ENCODE assay signal across 8 mouse cellular contexts in genomic region chr13:13954931-13955330, GRCm38 (mm10). TPM values are rescaled to one million over a fixed set of nuclear protein-coding genes. Genes with fewer than 3 reads are reported as not detected.
DNase-seq lines count a peak whose midpoint lies in the region; ATAC-seq and TF ChIP-seq lines count a peak whose summit lies in the region.

No protein-coding gene starts in this region.

- in situ Hi-C loops in CH12.LX (cut with MboI; ENCODE audit: low pct_ligation_motif_present, low pct_unique_long_range_greater_than_20kb, low sequenced_read_pairs) = no loop called here

- H3K9me3 ChIP-seq in CH12.LX (replicated peaks; ENCODE audit: low read length) = no peaks in the 10 kb centered on the region
- H3K9me3 ChIP-seq in kidney, embryonic 16.5 days (ENCODE audit: low read length) = no peaks in the 10 kb centered on the region
- H3K9me3 ChIP-seq in lung, embryonic 16.5 days (ENCODE audit: control insufficient read depth, low read length) = no peaks in the 10 kb centered on the region

- TF ChIP-seq POLR2A in CH12.LX (IDR thresholded peaks at IDR 0.05; ENCODE audit: low read depth, low read length) = no peak
- no peak for TF ChIP-seq POLR2A in olfactory bulb, adult 2 months (IDR thresholded peaks at IDR 0.05; ENCODE audit: insufficient read depth, low read depth, low read length)

- peak overlapping the region; percentile 71 for H3K4me2 ChIP-seq in CH12.LX (ENCODE audit: insufficient read depth, low read depth, poor library complexity, severe bottlenecking)
- peak overlapping the region; percentile 68 for H3K4me2 ChIP-seq in kidney, embryonic 16.5 days (replicated peaks; ENCODE audit: low read depth, low read length)
- H3K4me2 ChIP-seq in lung, embryonic 16.5 days (ENCODE audit: low read depth, low read length) = peak overlapping the region; percentile 79

- no peaks in the 10 kb centered on the region for H3K27me3 ChIP-seq in CH12.LX (replicated peaks)
- no peaks in the 10 kb centered on the region for H3K27me3 ChIP-seq in kidney, embryonic 16.5 days (ENCODE audit: insufficient read depth, low read length)
- no peaks in the 10 kb centered on the region for H3K27me3 ChIP-seq in lung, embryonic 16.5 days (ENCODE audit: control insufficient read depth, insufficient read depth, low read depth, low read length)

- peak overlapping the region; percentile 70 for H3K9ac ChIP-seq in CH12.LX (ENCODE audit: insufficient read depth, low read depth)
- H3K9ac ChIP-seq in kidney, embryonic 16.5 days (replicated peaks; ENCODE audit: low read length) = peak overlapping the region; percentile 77
- peak overlapping the region; percentile 90 for H3K9ac ChIP-seq in lung, embryonic 16.5 days (ENCODE audit: low read length)

- WGBS in kidney, embryonic 16.5 days = under 1% methylated on average over 29 of the region's 29 CpGs
- WGBS in lung, embryonic 16.5 days = under 1% methylated on average over 29 of the region's 29 CpGs
- WGBS in olfactory bulb, adult 2 months = under 1% methylated on average over 29 of the region's 29 CpGs

- TF ChIP-seq CTCF in CH12.LX (conservative IDR thresholded peaks at IDR 0.05 in 1 of 2, IDR thresholded peaks at IDR 0.05 in 1 of 2; ENCODE audit: low read depth in 2 of 2, low read length in 2 of 2) = no peak
- TF ChIP-seq CTCF in olfactory bulb, adult 2 months (IDR thresholded peaks at IDR 0.05; ENCODE audit: insufficient read depth, low read depth, low read length) = no peak

- peak; percentile 13 for ATAC-seq in granulocyte monocyte progenitor cell, adult 5-6 weeks (replicated peaks; ENCODE audit: poor library complexity, severe bottlenecking)
- ATAC-seq in kidney, embryonic 16.5 days (ENCODE audit: low FRiP score, low TSS enrichment) = no peak
- ATAC-seq in lung, embryonic 16.5 days (ENCODE audit: low read depth) = peak; percentile 36

- H3K4me3 ChIP-seq in CH12.LX (replicated peaks in 1 of 3; ENCODE audit: low read depth in 2 of 3, low read length in 2 of 3, poor library complexity in 1 of 3) = peak overlapping the region; percentile 83 to 95 (median 88)
- H3K4me3 ChIP-seq in kidney, embryonic 16.5 days (ENCODE audit: low read length) = peak overlapping the region; percentile 78
- peak overlapping the region; percentile 98 for H3K4me3 ChIP-seq in lung, embryonic 16.5 days (ENCODE audit: low read length)
- H3K4me3 ChIP-seq in olfactory bulb, adult 2 months (ENCODE audit: insufficient read depth, low read depth, low read length) = peak overlapping the region; percentile 78

- peaks cover 5 to 40% of the 10 kb centered on the region in 2 experiments; a peak in 3 of 4 replicates for H3K4me1 ChIP-seq in CH12.LX (ENCODE audit: control insufficient read depth in 1 of 2, insufficient read depth in 2 of 2)
- peaks cover 16% of the 10 kb centered on the region for H3K4me1 ChIP-seq in kidney, embryonic 16.5 days (ENCODE audit: insufficient read depth, low read length)
- H3K4me1 ChIP-seq in lung, embryonic 16.5 days (replicated peaks; ENCODE audit: control insufficient read depth, insufficient read depth, low read length) = peaks cover 8% of the 10 kb centered on the region
- H3K4me1 ChIP-seq in olfactory bulb, adult 2 months (ENCODE audit: control insufficient read depth, insufficient read depth, low read length) = no peaks in the 10 kb centered on the region

- DNase-seq in B cell, adult 2 months = peak; percentile 59
- DNase-seq in CH12.LX (ENCODE audit: extremely low read depth) = peak; percentile 25
- peak; percentile 55 for DNase-seq in embryo, embryonic 10.5 days (ENCODE audit: low spot score)
- no peak for DNase-seq in thymus, postnatal 25 days

- no peak for TF ChIP-seq RAD21 in CH12.LX (IDR thresholded peaks at IDR 0.05; ENCODE audit: low read depth, low read length)

- no peak for TF ChIP-seq EP300 in CH12.LX (IDR thresholded peaks at IDR 0.05; ENCODE audit: low read length)

- dilution Hi-C loops in CH12.LX (cut with MboI; ENCODE audit: extremely low pct_ligation_motif_present, extremely low pct_unique_long_range_greater_than_20kb, low sequenced_read_pairs) = no loop called here

- peaks cover 0 to 31% of the 10 kb centered on the region in 2 experiments for H3K36me3 ChIP-seq in CH12.LX (replicated peaks in 1 of 2; ENCODE audit: control insufficient read depth in 1 of 2, insufficient read depth in 1 of 2, low read length in 1 of 2)
- no peaks in the 10 kb centered on the region for H3K36me3 ChIP-seq in kidney, embryonic 16.5 days (ENCODE audit: insufficient read depth, low read length)
- no peaks in the 10 kb centered on the region for H3K36me3 ChIP-seq in lung, embryonic 16.5 days (ENCODE audit: control insufficient read depth, insufficient read depth, low read length)

- H3K79me2 ChIP-seq in CH12.LX (replicated peaks; ENCODE audit: control insufficient read depth, extremely low read depth, insufficient read depth, poor library complexity, severe bottlenecking) = peaks cover 29% of the 10 kb centered on the region

- H3K27ac ChIP-seq in CH12.LX (ENCODE audit: insufficient read depth, low read depth) = peak overlapping the region; percentile 23
- H3K27ac ChIP-seq in kidney, embryonic 16.5 days (ENCODE audit: low read length) = peak overlapping the region; percentile 76
- H3K27ac ChIP-seq in lung, embryonic 16.5 days (ENCODE audit: low read length) = peak overlapping the region; percentile 83
- H3K27ac ChIP-seq in olfactory bulb, adult 2 months (ENCODE audit: insufficient read depth, low read depth, low read length) = peak overlapping the region; percentile 19; the same call in 1 of the 2 replicates

TF ChIP-seq in CH12.LX, 34 proteins besides CTCF, POLR2A, EP300 and RAD21:
- TF ChIP-seq POLR2AphosphoS2 (IDR thresholded peaks at IDR 0.05; ENCODE audit: low read depth, low read length) (no peak), CHD2 (IDR thresholded peaks at IDR 0.05; ENCODE audit: low read length) (0 out of 2 replicates have a peak, but pooled peaks have one; percentile 1)

RNA-seq across cellular contexts. Expression of gene B3galnt2, which starts 0.7 kb away (rescaled TPM):
- 49.3 and 52.3 TPM in 2 replicates for total RNA-seq in CH12.LX (2012; rRNA removed)
- total RNA-seq in CH12.LX (2014; rRNA removed) = 48.3 and 56.3 TPM in 2 replicates
- polyA plus RNA-seq in CH12.LX (2012; ENCODE audit: insufficient read length, low read depth) = 34.1 and 36.3 TPM in 2 replicates
- total RNA-seq in granulocyte monocyte progenitor cell, adult 5-6 weeks (2014; fragmentation: Nextera tagmentation) = 26.5 and 33.9 TPM in 2 replicates
- 23.9 and 25.4 TPM in 2 replicates for total RNA-seq in granulocyte monocyte progenitor cell, adult 5-6 weeks (2017)
- polyA plus RNA-seq in kidney, embryonic 16.5 days (2015; fragmentation: Nextera tagmentation; extraction: Ambion mirVana) = 39.8 and 46.3 TPM in 2 replicates
- 32.1 and 33.1 TPM in 2 replicates for polyA plus RNA-seq in lung, embryonic 16.5 days (2015; fragmentation: Nextera tagmentation; extraction: Ambion mirVana)
- not detected in 2 replicates for polyA plus RNA-seq in olfactory bulb, adult 2 months (2012; ENCODE audit: insufficient read depth, insufficient read length, low replicate concordance, missing spikeins)

Comparison
In these comparisons a context has a peak if more than half of its experiments do, and no peak if none do; other contexts are left out.
1. H3K27ac ChIP-seq: peak in every context shown above with its lines; median percentile 83 in lung, embryonic 16.5 days; 76 in kidney, embryonic 16.5 days; 23 in CH12.LX; 19 in olfactory bulb, adult 2 months.